Mouse (Mus musculus) naive thymus-derived CD4-positive, alpha-beta T cell, adult 2 months (primary cell): ENCODE data around the gene Pzp.

Experiments
- DNase-seq: peaks from one replicate; pipeline ENCODE4 v3.0.0-alpha.2; 2011; ENCODE audit warnings: low read depth

Gene Pzp

GRCm38 (mm10) chr6:128436356-128437005, 90.0 kb downstream of the Pzp start:
- no peak for DNase-seq

GRCm38 (mm10) chr6:128435474-128435873, 91.0 kb downstream of the Pzp start:
- no peak for DNase-seq
